Mouse (Mus musculus) small intestine, adult 10 weeks (tissue): ENCODE data around the gene Tcp11l1. TPM values are rescaled to one million over a fixed set of nuclear protein-coding genes. Genes with fewer than 3 reads are reported as not detected.

Experiments used
- polyA plus RNA-seq: library from polyadenylated mRNA; stranded (reverse); fragments of 350-450 nt; fragmentation: Illumina TruSeq; extraction: RNeasy Lipid Tissue Mini Kit (QIAGEN cat#74804); gene quantifications from one replicate; pipeline ENCODE4 v1.2.3, GENCODE M21; 2014; ENCODE audit warnings: low replicate concordance

Gene Tcp11l1
- 3.0 TPM for polyA plus RNA-seq

GRCm38 (mm10) chr2:104711585-104712485 is at the start of gene Tcp11l1:
Gene Tcp11l1, minus strand, starts transcription at chr2:104712169.

GRCm38 (mm10) chr2:104742741-104743064 is 30.7 kb upstream of the Tcp11l1 start, which contains the start of gene Depdc7:
Gene Depdc7, minus strand, starts transcription at chr2:104742878.

GRCm38 (mm10) chr2:104716279-104716678 is 4.3 kb upstream of the Tcp11l1 start, which contains the start of gene Pin1rt1:
Gene Pin1rt1, minus strand, starts transcription at chr2:104716379.

Other genes with a start within 250 kb of the Tcp11l1 start
- 49.9 TPM for gene Hipk3, start 217.7 kb downstream of the Tcp11l1 start, polyA plus RNA-seq
- gene Cstf3, start 121.6 kb downstream of the Tcp11l1 start, polyA plus RNA-seq: 87.2 TPM
- not detected for gene Pin1rt1, start 4.2 kb upstream of the Tcp11l1 start, polyA plus RNA-seq
- gene Depdc7, start 30.7 kb upstream of the Tcp11l1 start, polyA plus RNA-seq: 97.0 TPM
- 16.7 TPM for gene Qser1, start 104.6 kb upstream of the Tcp11l1 start, polyA plus RNA-seq
- 2.6 TPM for gene Prrg4, start 137.7 kb upstream of the Tcp11l1 start, polyA plus RNA-seq
- gene Ccdc73, start 155.6 kb upstream of the Tcp11l1 start, polyA plus RNA-seq: 17.9 TPM